Mouse (Mus musculus) forebrain, postnatal 0 days (tissue): Measurements from ENCODE around the gene Sh3bp5. TPM values are rescaled to one million over a fixed set of nuclear protein-coding genes. Genes with fewer than 3 reads are reported as not detected.
"Not testable (repeated sequence)": the region's sequence is repeated elsewhere in the genome, so short reads cannot be mapped to it uniquely, and the experiment has no call there.

Source experiments
- ATAC-seq: fragments of 200-750 bp; cut with Nextera tagmentation; 2 replicates; pipeline ENCODE4 v1.8.0; 2017; ENCODE audit warnings: mild to moderate bottlenecking, moderate library complexity
- DNase-seq: peaks from one replicate; pipeline ENCODE4 v3.0.0-alpha.2; 2015
- H3K27ac ChIP-seq: fragments of 300-500 bp; sonication (generic); 2 replicates; pipeline ENCODE4 v1.5.1; 2014; ENCODE audit warnings: low read depth, mild to moderate bottlenecking, antibody characterized with exemption, low read length, moderate library complexity, mixed read lengths
- H3K27me3 ChIP-seq: fragments of 300-500 bp; sonication (generic); 2 replicates; pipeline ENCODE4 v1.6.1; 2014; ENCODE audit warnings: mild to moderate bottlenecking, low read length, mixed read lengths; ENCODE audit not compliant: insufficient read depth
- H3K36me3 ChIP-seq: fragments of 300-500 bp; sonication (generic); 2 replicates; pipeline ENCODE4 v1.6.1; 2014; ENCODE audit warnings: mild to moderate bottlenecking, moderate library complexity; ENCODE audit not compliant: insufficient read depth
- H3K4me1 ChIP-seq: fragments of 300-500 bp; sonication (generic); 2 replicates; pipeline ENCODE4 v1.6.1; 2014; ENCODE audit warnings: antibody characterized with exemption; ENCODE audit not compliant: insufficient read depth
- H3K4me2 ChIP-seq: fragments of 300-500 bp; sonication (generic); 2 replicates; pipeline ENCODE4 v1.6.1; 2014; ENCODE audit warnings: low read depth, mild to moderate bottlenecking, moderate library complexity
- H3K4me3 ChIP-seq: fragments of 300-500 bp; sonication (generic); 2 replicates; pipeline ENCODE4 v1.5.1; 2014; ENCODE audit warnings: low read depth, low read length, mixed read lengths
- H3K9ac ChIP-seq: fragments of 300-500 bp; sonication (generic); 2 replicates; pipeline ENCODE4 v1.6.1; 2014; ENCODE audit warnings: mild to moderate bottlenecking
- H3K9me3 ChIP-seq: fragments of 300-500 bp; sonication (generic); 2 replicates; pipeline ENCODE4 v1.6.1; 2016; ENCODE audit warnings: low read length
- CTCF ChIP-seq: sonication (generic); IDR thresholded peaks from 2 replicates; pipeline ENCODE4 v1.5.1; 2016; ENCODE audit warnings: antibody characterized with exemption, control low read depth, low read depth
- WGBS: fragments of 180-500 bp; shearing (Covaris S2); extraction: QIAGEN DNeasy Blood & Tissue Kit; methylation state at CpG from one replicate; pipeline ENCODE4 v1.1.7; 2014; 5-methylcytosine and 5-hydroxymethylcytosine counted together
- polyA plus RNA-seq: library from polyadenylated mRNA; unstranded; fragments of >200 nt; fragmentation: Nextera tagmentation; extraction: Ambion mirVana; gene quantifications from 2 replicates; pipeline ENCODE4 v1.2.1, GENCODE M21; 2015
- total RNA-seq: library from RNA; depleted of rRNA; stranded (reverse); fragments of >200 nt; gene quantifications from 2 replicates; pipeline ENCODE4 v1.2.3, GENCODE M21; 2014

The Sh3bp5 gene
- total and polyA plus RNA-seq, 2 experiments from 2014 or later: 67.9 to 165 TPM

- H3K4me3 ChIP-seq: no peak overlapping the region
- no peaks in the 10 kb centered on the region for H3K27me3 ChIP-seq
- no peak overlapping the region for H3K4me2 ChIP-seq
- DNase-seq: no peak
- no peak for ATAC-seq
- WGBS: 93% methylated on average over 12 of the region's 12 CpGs
- no peaks in the 10 kb centered on the region for H3K9me3 ChIP-seq
- no peaks in the 10 kb centered on the region for H3K36me3 ChIP-seq
- no peak overlapping the region for H3K9ac ChIP-seq
- no peak overlapping the region for H3K27ac ChIP-seq
- TF ChIP-seq CTCF: no peak
- H3K4me1 ChIP-seq: 0 out of 2 replicates have a peak, but pooled peaks cover 3% of the 10 kb centered on the region
These were observed 22.1 kb upstream of the Sh3bp5 start for GRCm38 (mm10) chr14:31458006-31458405.

GRCm38 (mm10) chr14:31456064-31456721 is 20.3 kb upstream of the Sh3bp5 start:
- DNase-seq (no peak), ATAC-seq (peak; percentile 48)
- H3K9ac ChIP-seq: no peak overlapping the region
- H3K27me3 ChIP-seq: no peaks in the 10 kb centered on the region
- H3K36me3 ChIP-seq: no peaks in the 10 kb centered on the region
- H3K4me2 ChIP-seq: no peak overlapping the region
- no peak for TF ChIP-seq CTCF
- H3K4me1 ChIP-seq: 0 out of 2 replicates have a peak, but pooled peaks cover 3% of the 10 kb centered on the region
- no peak overlapping the region for H3K4me3 ChIP-seq
- no peak overlapping the region for H3K27ac ChIP-seq
- H3K9me3 ChIP-seq: no peaks in the 10 kb centered on the region
- 70% methylated on average over 6 of the region's 6 CpGs for WGBS

GRCm38 (mm10) chr14:31454849-31455566 is 19.1 kb upstream of the Sh3bp5 start:
- 89% methylated on average over 8 of the region's 8 CpGs for WGBS
- no peak overlapping the region for H3K27ac ChIP-seq

GRCm38 (mm10) chr14:31453946-31454345 is 18.1 kb upstream of the Sh3bp5 start:
- not testable (repeated sequence) for H3K9ac ChIP-seq, H3K4me2 ChIP-seq, H3K36me3 ChIP-seq, H3K27ac ChIP-seq, DNase-seq, H3K4me3 ChIP-seq, H3K9me3 ChIP-seq, H3K4me1 ChIP-seq, H3K27me3 ChIP-seq, ATAC-seq
- WGBS: 71% methylated on average over 12 of the region's 12 CpGs

More at GRCm38 (mm10) chr14:31454849-31455566, 19.1 kb upstream of the Sh3bp5 start:
- 0 out of 2 replicates have a peak, but pooled peaks have one; percentile 4 for TF ChIP-seq CTCF
- no peaks in the 10 kb centered on the region for H3K36me3 ChIP-seq
- no peak overlapping the region for H3K9ac ChIP-seq
- no peak overlapping the region for H3K4me3 ChIP-seq
- 0 out of 2 replicates have a peak, but pooled peaks cover 3% of the 10 kb centered on the region for H3K4me1 ChIP-seq
- no peak overlapping the region for H3K4me2 ChIP-seq
- ATAC-seq: no peak
- DNase-seq: no peak
- H3K27me3 ChIP-seq: no peaks in the 10 kb centered on the region
- no peaks in the 10 kb centered on the region for H3K9me3 ChIP-seq

- H3K27ac ChIP-seq: no peak overlapping the region
- TF ChIP-seq CTCF: no peak
- no peaks in the 10 kb centered on the region for H3K9me3 ChIP-seq
- no peak overlapping the region for H3K4me3 ChIP-seq
- H3K4me2 ChIP-seq: no peak overlapping the region
- DNase-seq (no peak), ATAC-seq (no peak)
- 76% methylated on average over 5 of the region's 5 CpGs for WGBS
- H3K27me3 ChIP-seq: no peaks in the 10 kb centered on the region
- no peaks in the 10 kb centered on the region for H3K36me3 ChIP-seq
- no peaks in the 10 kb centered on the region for H3K4me1 ChIP-seq
- H3K9ac ChIP-seq: no peak overlapping the region
These were observed 13.1 kb upstream of the Sh3bp5 start for GRCm38 (mm10) chr14:31448994-31449393.

GRCm38 (mm10) chr14:31443616-31444015 is 7.7 kb upstream of the Sh3bp5 start:
- Histone ChIP-seq H3K9ac (no peak overlapping the region), H3K4me3 (no peak overlapping the region), H3K4me2 (no peak overlapping the region), H3K27ac (no peak overlapping the region), H3K4me1 (no peaks in the 10 kb centered on the region), H3K27me3 (no peaks in the 10 kb centered on the region), H3K9me3 (no peaks in the 10 kb centered on the region), H3K36me3 (no peaks in the 10 kb centered on the region)
- TF ChIP-seq CTCF: no peak
- ATAC-seq: no peak
- no peak for DNase-seq
- 73% methylated on average over 6 of the region's 6 CpGs for WGBS

GRCm38 (mm10) chr14:31440725-31441124 is 4.8 kb upstream of the Sh3bp5 start:
- ATAC-seq (no peak), DNase-seq (no peak)
- Histone ChIP-seq H3K9me3 (no peaks in the 10 kb centered on the region), H3K4me3 (no peak overlapping the region), H3K27ac (no peak overlapping the region), H3K4me2 (no peak overlapping the region), H3K4me1 (no peaks in the 10 kb centered on the region), H3K9ac (no peak overlapping the region), H3K36me3 (no peaks in the 10 kb centered on the region), H3K27me3 (no peaks in the 10 kb centered on the region)
- WGBS: 90% methylated on average over 6 of the region's 6 CpGs
- TF ChIP-seq CTCF: no peak
